Mouse (Mus musculus) frontal cortex, postnatal 25 days (tissue): ENCODE data around the gene Olfr195.
"Not testable (repeated sequence)": the region's sequence is repeated elsewhere in the genome, so short reads cannot be mapped to it uniquely, and the experiment has no call there.

Experiments used
- DNase-seq, 2 experiments: peaks; one replicate each; pipeline ENCODE4 v3.0.0; 2022; ENCODE audit warnings: low spot score in 2 of 2

Olfr195 gene

GRCm38 (mm10) chr16:59146746-59147145 is at the start of gene Olfr195:
Gene Olfr195 (plus strand): TSS chr16:59147046.
- no peak for DNase-seq

- DNase-seq = no peak
Measured at GRCm38 (mm10) chr16:59105312-59105711, 41.5 kb upstream of the Olfr195 start.

- not testable (repeated sequence) for DNase-seq
Measured at GRCm38 (mm10) chr16:59108522-59108921, 38.3 kb upstream of the Olfr195 start.

GRCm38 (mm10) chr16:59111781-59112180 is 35.1 kb upstream of the Olfr195 start, which contains the start of gene Olfr193:
Gene Olfr193 (minus strand): TSS chr16:59111881.
- no peak for DNase-seq

- no peak for DNase-seq
Measured at GRCm38 (mm10) chr16:59120969-59121368, 25.9 kb upstream of the Olfr195 start, which contains the start of gene Olfr194. Gene Olfr194 (minus strand): TSS chr16:59121069.

- no peak for DNase-seq
Measured at GRCm38 (mm10) chr16:59130740-59131139, 16.1 kb upstream of the Olfr195 start.

GRCm38 (mm10) chr16:59141105-59141504 is 5.7 kb upstream of the Olfr195 start:
- no peak for DNase-seq

GRCm38 (mm10) chr16:59151996-59152395 is 5.2 kb downstream of the Olfr195 start:
- no peak for DNase-seq

- DNase-seq = no peak
Measured at GRCm38 (mm10) chr16:59170354-59170753, 23.5 kb downstream of the Olfr195 start, which contains the start of gene Olfr196. Gene Olfr196 (minus strand): TSS chr16:59170454.
